Mouse (Mus musculus) inflammation-experienced regulatory T-cells, adult 6 months (primary cell): ENCODE data around the gene Pacs2. TPM values are rescaled to one million over a fixed set of nuclear protein-coding genes. Genes with fewer than 3 reads are reported as not detected.

ENCODE experiments used
- ATAC-seq: one replicate; pipeline ENCODE4 v1.8.0; 2017
- polyA plus RNA-seq, 3 experiments: library from polyadenylated mRNA; unstranded; fragments of 100-300 nt; shearing (Covaris generic); gene quantifications; one replicate each; pipeline ENCODE4 v1.2.1; 2017

Pacs2 gene
- polyA plus RNA-seq, 3 experiments from 2014 or later, result 5.0 to 8.6 (median 6.8) TPM

DNA sequence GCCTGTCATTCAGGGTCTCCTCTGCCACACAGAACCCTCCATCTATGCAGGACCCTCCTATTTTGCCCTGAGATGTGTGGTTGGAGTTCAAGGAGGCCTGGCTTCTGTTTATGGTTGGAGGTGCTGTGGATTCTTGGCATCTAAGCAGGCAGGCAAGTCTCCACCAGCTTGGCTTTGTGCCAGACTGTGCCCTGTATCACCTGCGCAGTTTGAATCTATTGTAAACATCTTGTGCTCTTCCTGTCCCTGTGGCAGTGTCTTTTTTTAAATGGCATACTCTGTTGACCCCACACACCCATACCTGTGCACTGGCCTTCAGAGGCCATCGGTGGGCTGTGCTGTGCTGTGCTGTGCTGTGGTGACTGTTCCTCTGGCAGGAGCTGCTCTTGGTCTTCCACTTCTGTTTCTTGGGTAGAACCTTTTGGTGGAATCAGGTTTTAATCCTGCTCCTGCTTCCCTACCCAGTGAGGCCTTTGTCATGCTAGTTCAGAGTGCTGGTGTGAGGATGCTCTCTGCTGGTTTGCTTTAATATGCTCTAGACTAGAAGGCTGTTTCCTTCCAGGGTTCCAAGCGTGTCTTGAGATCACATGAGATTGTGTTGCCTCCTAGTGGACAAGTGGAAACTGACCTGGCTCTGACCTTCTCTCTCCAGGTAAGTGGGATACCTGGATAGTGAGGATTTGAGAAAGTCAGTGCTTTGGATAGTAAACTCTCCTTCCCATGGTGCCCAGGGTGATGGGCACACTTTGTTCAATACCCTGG lies 30.8 kb downstream of the Pacs2 start:
- ATAC-seq, result no peak

DNA sequence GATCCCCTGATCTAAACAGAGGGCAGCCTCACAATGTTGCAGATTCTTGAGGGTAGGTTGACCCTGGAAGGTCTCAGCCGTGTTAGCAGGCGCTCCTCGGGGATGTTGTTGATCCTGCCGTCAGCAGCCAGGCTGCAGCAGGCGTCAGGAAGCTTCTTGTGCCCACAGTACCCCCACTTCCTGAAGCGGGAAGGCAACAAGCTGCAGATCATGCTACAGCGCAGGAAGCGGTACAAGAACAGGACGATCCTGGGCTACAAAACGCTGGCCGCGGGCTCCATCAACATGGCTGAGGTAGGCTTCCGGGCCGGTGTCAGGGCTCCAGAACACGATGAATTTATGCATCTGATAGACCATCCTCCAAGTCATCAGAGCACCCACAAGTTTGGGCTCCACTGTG lies 32.6 kb downstream of the Pacs2 start:
- ATAC-seq, result peak; percentile 39

DNA sequence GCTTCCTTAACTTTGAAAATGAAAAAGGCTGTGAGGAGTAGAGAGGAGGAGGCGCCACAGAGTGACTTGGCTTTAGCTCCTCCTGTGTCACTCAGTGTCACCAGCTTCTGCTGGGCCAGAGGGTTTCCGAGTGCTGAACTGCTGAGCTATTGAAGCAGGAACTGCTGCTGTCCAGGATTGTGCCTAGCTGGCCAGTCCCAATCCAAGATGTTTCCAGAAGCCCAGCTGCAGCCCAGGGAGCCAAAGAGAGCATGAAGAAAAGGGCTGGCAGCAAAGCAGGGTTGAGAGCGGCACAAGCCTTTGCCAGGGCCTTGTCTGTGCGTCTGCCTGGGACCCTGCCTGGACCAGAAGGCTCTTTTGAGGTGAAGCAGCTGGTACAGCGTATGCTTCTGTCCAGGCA lies 33.8 kb downstream of the Pacs2 start:
- no peak for ATAC-seq

DNA sequence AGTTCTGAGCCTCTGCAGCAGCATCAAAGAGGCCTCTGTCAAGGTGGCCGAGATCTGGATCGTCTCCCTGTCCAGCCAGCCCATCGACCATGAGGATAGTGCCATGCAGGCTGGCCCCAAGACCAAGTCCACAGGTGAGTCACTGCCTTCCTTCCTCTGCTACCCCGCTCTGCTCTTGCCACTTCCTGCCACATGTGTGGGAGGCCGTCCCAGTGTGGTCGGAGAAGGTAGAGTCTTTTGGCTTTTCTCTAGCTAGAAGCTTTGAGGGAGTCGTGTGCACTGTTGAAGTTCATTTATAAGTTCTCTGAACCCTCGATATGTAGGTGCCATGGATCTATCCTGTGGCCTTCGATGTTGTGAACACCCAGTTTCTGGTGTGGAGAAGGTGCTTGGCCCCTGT lies 35.5 kb downstream of the Pacs2 start:
- ATAC-seq, result peak; percentile 79

DNA sequence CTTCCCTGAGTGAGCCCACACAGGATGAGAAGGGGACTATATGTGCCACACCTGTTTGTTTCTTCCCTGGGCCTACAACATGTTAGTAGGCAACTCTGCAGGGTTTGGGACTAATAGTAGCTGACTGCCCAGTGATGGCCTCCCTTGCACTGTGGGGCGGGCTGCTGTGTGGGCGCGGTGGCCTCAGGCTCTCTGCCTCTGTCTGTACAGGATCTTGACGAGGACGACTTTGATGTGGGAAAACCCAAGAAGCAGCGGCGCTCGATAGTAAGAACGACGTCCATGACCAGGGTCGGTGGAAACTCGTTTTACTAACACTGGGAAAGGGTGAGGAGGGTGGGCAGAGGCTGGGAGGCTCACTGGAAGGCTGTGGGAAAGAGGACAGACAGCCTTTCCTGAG lies 36.4 kb downstream of the Pacs2 start:
- ATAC-seq, result peak; percentile 55

DNA sequence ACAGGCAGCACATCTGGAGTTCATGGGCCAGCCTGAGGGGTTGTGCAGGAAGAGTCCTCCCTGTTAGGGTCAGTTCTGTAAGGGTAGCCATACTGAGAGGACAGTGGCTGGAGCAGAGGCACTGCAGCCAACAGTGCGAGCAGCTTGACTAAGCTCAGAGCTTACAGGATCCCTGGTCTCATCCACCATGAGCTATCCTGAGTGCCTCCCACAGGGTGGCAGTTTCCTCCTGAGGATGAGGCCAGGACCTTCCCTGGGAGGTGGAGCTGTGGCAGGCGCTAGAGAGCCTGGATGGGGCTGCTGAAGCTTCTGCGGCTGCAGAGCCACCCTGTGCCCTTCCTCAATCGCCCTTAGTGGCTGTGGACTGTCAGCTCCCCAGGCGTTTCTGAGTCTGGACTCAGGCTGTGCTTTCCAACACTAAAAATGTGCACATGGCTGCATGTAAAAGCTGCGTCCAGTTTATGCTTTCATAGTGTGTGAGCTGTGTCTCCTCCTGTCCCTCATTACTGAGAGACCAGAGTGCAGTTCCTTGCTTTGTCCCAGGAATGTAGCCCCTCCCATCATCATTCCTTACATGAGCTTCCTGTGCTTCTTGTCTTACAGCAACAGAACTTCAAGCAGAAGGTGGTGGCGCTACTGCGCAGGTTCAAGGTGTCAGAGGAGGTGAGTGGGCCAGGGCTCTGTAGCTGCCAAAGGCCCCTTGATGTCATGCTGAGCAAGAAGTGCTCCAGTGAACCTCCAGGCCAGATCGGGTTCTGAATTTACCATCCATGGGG lies 37.5 kb downstream of the Pacs2 start:
- ATAC-seq, result no peak

DNA sequence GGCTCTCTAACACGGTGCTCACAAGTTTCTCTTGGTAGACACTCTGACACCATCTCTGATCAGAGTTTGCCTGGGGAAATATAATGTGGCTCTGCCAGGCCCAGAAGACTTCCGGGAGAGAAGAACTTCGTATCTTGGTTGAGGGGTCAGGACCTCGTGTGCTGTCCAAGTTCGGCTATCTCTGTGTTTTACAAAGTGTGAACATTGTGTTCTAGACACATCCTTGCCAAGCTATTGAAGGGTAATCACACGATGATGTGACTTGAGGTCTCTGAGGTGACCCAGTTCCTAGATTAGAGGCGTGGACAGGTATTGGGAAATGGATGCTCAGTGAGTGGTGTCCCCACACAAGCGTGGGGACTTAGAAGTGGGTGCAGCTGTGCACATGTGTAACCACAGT lies 41.8 kb downstream of the Pacs2 start:
- ATAC-seq, result no peak

DNA sequence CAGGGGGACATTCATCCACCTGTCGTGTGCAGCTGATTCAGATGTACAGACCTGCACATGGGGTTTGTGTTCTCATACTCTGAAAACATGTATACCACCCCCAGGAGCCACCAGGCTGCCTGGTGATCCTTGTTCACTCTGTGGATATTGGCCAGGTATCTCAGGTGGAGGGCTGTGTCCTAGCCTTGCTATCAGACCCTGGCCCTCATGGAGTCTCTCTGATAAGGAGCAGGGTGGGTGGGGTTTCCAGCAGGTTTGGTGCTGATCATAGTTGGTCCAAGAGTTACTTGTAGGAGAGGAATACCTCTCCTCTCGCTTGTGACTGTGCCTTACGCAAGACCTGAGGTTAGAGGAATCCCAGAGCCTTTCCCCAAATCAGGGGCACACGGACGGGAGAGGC lies 45.9 kb downstream of the Pacs2 start:
- no peak for ATAC-seq

DNA sequence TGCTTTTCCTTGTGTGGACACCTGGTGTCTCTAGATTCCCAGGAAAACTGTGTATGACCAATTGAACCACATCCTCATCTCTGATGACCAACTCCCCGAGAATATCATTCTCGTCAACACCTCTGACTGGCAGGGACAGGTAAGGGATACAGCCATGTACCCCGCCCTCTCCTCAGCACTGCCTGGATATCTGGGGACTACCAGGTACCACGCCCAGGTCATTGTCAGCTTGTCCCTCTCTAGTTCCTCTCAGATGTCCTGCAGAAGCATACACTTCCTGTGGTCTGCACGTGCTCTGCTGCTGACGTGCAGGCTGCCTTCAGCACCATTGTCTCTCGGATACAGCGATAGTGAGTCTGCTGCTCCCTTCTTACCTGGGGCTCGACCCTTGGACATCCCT lies 47.3 kb downstream of the Pacs2 start:
- ATAC-seq, result no peak

DNA sequence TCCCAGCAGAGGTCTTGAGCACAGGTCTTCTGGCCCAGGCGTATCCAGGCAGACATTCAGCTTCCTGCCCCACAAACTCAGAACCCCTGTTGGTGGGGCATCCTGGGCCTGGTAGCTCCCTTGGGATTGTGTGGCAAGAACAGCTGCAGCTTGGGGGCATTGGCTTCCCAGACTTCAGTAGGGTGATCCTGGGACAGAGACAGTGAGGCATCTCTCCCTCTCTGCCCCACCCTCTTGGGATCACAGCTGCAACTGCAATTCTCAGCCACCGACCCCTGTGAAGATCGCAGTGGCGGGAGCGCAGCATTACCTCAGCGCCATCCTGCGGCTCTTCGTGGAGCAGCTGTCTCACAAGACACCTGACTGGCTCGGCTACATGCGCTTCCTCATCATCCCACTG lies 47.9 kb downstream of the Pacs2 start:
- no peak for ATAC-seq

DNA sequence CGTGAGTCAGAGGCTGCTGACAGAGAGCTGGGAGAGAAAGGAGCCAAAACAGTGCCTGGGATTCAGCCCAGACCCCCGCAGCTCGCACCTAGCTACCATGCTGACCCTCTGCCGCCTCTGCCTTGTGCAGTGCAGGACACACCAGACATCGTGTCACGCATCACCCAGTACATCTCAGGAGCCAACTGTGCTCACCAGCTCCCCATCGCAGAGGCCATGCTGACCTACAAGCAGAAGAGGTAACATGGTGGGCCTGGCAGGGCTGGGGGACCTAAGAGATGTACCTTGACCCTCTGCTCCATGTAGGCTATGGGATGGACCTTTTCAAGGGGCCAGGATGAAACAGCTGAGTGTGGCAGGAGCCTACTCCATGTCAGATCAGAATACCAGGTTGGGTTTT lies 49.4 kb downstream of the Pacs2 start:
- no peak for ATAC-seq

DNA sequence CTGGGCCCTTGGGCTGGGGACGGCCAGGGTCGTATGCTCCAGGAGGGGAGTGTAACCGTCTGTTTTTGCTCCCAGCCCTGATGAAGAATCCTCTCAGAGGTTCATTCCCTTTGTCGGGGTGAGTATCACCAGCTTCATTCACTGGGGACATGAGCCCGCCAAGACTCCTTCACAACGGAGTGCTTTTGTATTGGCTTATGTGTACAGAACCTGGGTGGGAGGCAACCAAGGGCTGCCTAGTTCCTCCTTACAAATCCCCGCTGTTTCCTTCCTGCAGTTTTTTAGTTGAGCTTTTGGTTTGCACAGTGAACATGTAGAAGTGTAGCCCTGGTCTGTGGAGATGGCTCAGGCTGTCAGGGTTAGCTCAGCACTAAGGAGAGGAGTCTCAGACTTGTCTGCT lies 53.7 kb downstream of the Pacs2 start:
- ATAC-seq, result no peak

DNA sequence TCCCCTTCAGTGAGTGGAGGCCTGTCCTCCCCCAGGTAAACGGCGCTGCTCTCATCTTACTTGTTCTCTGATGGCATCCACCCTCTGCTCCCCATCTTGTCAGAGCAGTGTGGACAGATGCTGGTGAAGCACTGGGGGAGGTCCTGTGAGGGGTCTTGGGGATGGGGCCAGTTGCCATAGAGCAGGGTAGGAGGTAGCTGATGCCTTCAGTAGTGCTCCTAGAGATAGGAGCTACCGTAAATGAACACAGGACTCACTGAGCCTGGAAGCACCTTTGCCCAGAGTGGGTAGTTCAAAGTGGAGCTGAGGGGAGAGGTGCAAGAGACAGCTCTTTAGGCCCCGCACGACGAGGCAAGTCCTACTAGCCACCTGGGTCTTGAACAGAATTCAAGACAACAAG lies 55.1 kb downstream of the Pacs2 start:
- ATAC-seq, result no peak

DNA sequence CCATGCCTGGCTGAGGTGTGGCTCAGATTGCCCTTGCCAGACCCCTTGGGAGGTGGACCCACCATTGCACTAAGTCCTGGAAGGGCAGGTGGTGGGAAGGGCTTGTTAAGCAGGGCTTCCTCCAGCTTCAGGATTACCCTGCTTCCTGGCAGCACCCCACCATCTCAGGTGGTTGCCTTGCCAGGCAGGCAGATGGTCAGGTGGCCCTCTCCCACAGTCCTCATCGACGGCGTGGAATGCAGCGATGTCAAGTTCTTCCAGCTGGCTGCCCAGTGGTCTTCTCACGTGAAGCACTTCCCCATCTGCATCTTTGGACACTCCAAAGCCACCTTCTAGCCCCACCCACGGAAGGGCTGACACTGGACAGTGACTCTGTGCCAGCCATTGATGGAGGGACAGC lies 57.0 kb downstream of the Pacs2 start:
- ATAC-seq, result no peak

DNA sequence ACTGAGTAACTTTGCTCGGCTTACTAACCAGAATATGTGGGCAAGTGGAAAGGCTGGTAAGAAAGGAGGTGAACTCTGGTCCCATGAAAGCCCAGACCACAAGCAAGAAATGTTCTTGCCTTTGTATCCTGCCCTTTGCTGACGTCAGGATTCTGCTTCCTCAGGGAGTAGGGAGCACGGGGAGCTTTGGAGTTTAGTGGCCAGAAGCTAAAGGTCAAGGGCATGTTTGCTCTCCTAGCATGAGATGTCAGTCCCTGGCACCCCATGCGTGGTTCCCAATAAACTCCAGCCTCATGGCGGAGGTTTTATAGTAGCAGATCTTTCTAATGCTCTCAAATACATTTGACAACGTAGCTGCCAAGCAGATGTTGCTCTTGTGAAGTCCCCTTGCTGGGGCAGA lies 57.5 kb downstream of the Pacs2 start:
- no peak for ATAC-seq

DNA sequence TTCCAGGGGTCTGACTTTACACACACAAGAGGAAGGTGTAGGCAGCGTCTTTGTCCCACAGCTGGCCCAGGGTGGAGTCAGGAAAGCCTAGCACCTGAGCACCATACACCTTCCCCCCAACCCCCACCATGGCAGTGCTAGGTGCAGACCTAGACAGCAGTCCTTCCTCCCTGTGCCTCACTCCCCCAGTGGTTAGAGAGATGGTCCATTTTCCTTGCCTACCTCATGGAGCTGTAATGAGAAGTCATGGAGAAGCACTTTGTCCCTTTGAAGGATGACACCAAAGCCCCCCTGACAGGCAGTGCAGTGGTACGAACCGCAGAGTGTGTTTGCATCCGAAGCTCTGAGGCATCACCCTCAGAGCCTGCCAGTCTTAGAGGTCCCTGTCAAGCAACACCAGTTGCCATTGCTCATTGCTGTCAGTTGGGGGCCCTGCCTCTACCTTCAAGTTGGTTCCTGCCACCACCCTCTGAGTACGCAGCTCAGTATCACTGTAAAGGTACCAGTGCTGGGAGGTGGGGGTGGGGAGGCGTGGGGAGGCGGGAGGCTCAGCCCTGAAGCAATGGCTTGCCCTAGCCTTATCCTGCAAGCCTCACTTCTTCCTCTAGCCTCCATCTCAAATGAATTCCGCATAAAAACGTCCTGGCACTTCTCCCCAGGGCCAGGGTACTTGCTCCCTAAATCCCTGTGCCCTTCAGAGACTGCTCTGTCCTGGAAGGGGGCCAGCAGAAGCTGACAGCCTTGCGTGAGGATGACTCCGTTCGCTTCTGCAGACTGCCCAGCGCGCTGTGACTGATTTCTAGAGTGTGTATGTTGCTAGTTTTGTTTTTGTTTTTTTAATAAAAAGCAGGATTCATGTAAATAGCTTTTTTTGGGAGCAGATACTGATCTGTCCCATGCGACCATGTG lies 59.4 kb downstream of the Pacs2 start:
- ATAC-seq, result peak; percentile 7

DNA sequence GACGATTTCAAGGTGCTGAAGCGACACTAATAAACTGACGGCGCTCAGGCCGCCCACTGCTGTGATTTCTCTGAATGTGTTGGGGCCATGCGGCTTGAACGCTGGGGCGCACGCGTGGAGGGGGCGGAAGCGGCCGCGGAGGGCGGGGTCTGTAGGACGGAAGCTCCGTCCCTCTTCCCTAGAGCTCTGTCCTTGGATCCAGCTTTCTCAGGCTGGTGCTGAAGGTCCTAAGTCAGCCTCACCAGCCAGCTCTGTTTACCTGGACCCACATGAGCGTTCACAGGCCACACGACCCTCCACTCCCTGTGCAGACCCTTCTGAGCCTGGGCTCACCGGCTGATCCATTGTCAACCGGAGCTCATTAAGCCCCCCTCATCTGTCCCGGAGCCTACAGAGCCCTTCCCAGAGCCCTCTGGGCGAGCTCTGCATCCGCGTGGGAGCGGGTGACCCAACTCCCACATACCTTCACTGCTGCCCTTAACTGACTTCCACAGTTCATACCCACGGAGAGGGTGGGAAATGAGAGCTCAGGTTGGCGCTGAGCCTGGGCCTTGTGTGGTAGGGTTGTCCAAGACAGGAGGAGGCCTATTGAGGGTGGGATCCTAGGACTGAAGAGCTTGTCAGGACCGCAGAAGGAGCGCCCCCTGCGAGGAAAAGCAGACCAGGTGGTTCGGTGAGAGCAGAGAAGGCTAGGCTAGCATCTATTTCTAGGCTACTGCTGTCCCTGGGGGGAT lies 60.2 kb downstream of the Pacs2 start, which contains the start of gene Tex22:
TSS of gene Tex22 (plus strand) at position 174 of the 734 bp plus-strand sequence.
- peak; percentile 81 for ATAC-seq

DNA sequence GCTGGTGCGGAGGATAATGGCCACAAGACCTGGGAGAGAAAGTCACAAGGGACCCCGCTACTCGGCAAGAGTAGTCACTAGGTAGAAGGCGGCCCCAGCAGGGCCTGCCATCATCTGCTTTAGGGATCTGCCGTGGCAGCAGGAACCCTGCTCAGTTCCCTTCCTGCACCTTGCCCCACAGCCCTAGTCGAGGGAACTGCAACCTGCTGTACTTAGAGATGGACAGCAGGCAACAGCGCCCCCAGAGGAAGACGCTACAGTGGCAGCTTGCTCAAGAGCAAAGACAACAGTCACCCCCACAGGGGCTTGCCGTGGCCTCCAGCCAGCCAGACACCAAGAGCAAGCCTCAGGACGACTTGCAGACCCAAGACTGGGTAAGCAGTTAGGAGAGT lies 60.8 kb downstream of the Pacs2 start:
- ATAC-seq, result peak; percentile 90

DNA sequence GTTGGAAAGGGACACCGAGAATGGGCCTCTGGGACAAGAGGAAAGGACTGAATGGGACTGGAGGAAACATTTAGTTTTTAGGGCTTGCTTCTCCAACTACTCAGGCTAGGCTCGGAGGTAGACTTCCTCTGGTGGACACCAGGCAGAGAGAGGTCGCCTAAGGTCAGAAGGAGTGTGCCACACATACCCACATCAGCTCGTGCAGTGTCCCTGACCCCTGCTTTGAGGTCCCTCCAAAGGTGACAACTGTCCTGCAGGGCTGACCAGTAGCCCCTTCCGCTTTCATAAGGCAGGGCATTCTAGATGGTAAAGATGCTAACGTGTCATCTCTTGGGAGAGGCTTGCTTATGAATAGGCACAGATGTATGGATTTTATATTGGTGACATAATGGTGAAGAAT lies 61.2 kb downstream of the Pacs2 start:
- no peak for ATAC-seq

DNA sequence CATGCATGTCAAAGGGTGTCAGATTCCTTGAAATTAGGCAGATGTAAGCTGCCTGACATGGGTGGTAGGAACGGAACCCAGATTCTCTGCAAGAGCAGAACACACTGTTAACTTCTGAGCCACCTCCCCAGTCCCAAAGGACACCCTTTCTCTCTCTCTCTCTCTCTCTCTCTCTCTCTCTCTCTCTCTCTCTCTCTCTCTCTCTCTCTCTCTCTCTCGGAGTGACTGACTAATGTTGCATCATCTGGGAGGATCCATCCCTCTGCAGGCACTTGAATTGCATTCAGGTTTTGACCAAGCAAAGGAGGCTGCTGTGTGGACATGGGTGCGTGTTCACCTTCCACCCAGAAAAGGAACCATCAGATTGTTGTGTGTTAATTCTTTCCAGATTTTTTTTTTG lies 73.0 kb downstream of the Pacs2 start:
- ATAC-seq, result no peak

DNA sequence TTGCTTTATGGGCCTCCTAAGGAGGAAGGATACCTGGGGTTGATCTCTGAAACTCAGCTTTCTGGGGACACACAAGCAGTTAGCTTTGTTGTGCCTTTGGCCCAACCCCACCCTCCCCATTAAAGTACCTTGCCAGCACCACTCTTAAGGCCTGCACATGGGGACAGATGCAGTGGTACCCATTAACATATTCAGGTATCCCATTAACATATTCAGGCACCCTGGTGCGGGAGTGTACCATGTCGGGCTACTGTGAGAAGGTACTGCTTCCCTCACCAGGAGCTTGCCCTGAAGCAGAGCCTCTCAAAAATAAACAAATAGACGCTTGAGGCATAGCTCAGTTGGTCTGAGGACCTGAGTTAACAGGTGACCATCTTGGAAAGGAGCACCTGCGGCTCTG lies 73.7 kb downstream of the Pacs2 start:
- ATAC-seq, result no peak

DNA sequence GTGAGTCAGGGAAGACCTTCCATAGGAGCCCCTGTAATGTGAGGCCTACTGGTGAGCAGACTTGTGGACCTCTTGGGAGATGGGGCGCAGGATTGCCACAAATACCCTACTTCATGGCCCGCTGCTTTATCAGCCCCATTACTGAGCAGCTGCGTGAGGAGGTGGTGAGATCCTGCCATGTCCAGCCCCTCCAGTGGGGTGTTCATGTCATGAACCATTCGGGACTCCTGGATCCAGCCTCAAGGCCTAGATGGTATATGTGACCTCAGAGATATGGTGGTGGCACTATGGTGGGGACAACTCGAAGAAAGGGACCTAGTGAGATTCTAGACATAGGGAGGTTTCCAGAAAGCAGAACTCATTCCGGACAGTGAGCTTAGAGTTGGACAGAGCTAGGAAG lies 74.8 kb downstream of the Pacs2 start:
- ATAC-seq, result no peak

DNA sequence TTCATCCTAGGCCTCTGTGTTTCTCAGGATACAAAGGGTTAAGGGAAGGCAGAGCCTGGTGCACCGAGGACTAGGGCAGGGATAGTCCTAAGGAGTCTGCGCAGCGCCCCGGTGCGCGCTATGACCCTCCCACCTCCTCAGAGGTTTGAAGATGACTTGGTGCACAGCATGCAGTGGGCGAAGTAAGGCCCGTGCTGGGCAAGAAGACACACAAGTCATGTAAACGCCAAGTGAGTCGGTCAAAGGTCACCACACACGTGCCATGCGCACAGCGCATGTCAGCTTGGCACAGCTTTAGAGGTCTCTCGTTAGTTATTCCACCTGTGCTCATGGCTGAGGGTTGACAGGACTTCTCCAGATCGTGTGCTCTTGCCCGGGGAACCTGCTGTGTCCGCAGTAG lies 75.7 kb downstream of the Pacs2 start:
- ATAC-seq, result no peak
